Comparison of ENCODE assay signal across 8 mouse cellular contexts in the genomic region with DNA sequence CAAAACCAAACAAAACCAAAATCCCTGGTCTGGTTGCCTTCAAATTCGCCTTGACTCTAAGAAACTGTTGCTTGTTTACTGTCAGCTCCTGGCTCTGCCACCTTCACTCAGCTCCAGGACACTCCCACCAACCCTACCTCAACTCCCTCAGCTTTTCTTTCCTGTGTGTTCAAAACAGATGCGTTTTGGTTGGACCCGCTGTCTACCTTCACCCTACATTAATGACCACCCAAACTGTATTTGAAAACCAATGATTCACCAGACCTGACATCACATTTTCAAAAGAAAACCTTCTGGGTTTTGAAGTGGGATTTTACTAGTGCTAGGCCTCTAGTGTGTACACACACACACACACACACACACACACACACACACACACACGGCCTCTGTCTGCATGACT. TPM values are rescaled to one million over a fixed set of nuclear protein-coding genes. Genes with fewer than 3 reads are reported as not detected.
DNase-seq lines count a peak whose midpoint lies in the region; ATAC-seq and TF ChIP-seq lines count a peak whose summit lies in the region.

No protein-coding gene starts in this region.

- no peaks in the 10 kb centered on the region for H3K27me3 ChIP-seq in erythroblast, embryonic 14.5 days (ENCODE audit: control insufficient read depth)
- H3K27me3 ChIP-seq in liver, embryonic 11.5 days (replicated peaks; ENCODE audit: control insufficient read depth, insufficient read depth, low read length), result no peaks in the 10 kb centered on the region

- H3K27ac ChIP-seq in gastrocnemius, adult 2 months, result peak overlapping the region; percentile 99
- H3K27ac ChIP-seq in liver, embryonic 11.5 days (ENCODE audit: low read depth, low read length), result peak overlapping the region; percentile 96

- 15% methylated on average over 4 of the region's 4 CpGs for WGBS in liver, embryonic 11.5 days

- H3K9ac ChIP-seq in liver, embryonic 11.5 days (ENCODE audit: low read depth, low read length), result peak overlapping the region; percentile 98

- no peaks in the 10 kb centered on the region for H3K9me3 ChIP-seq in erythroblast, embryonic 14.5 days (ENCODE audit: control insufficient read depth, low read length)
- no peaks in the 10 kb centered on the region for H3K9me3 ChIP-seq in liver, embryonic 11.5 days (ENCODE audit: control insufficient read depth, low read length)

- H3K36me3 ChIP-seq in erythroblast, embryonic 14.5 days (ENCODE audit: control insufficient read depth), result peaks cover 87% of the 10 kb centered on the region
- H3K36me3 ChIP-seq in liver, embryonic 11.5 days (ENCODE audit: control insufficient read depth, insufficient read depth, low read length), result peaks cover 15% of the 10 kb centered on the region; the same call in 1 of the 2 replicates

- no peak for TF ChIP-seq CTCF in gastrocnemius, adult 2 months (IDR thresholded peaks at IDR 0.05)

- H3K4me1 ChIP-seq in erythroblast, embryonic 14.5 days (ENCODE audit: control insufficient read depth), result peaks cover 65% of the 10 kb centered on the region
- H3K4me1 ChIP-seq in liver, embryonic 11.5 days (replicated peaks; ENCODE audit: control insufficient read depth, insufficient read depth, low read length), result peaks cover 15% of the 10 kb centered on the region

- peak overlapping the region; percentile 98 for H3K4me3 ChIP-seq in gastrocnemius, adult 2 months
- H3K4me3 ChIP-seq in erythroblast, embryonic 14.5 days (replicated peaks), result peak overlapping the region; percentile 100
- H3K4me3 ChIP-seq in liver, embryonic 11.5 days (ENCODE audit: low read depth, low read length), result peak overlapping the region; percentile 87

- intact Hi-C loops in gastrocnemius, adult 2 months (cut with DNase I), result no loop called here

- ATAC-seq in liver, embryonic 11.5 days (replicated peaks; ENCODE audit: low FRiP score), result no peak

- no peak for DNase-seq in gastrocnemius, adult 2 months
- DNase-seq in gastrocnemius, postnatal 25 days, result no peak
- peak; percentile 43 for DNase-seq in 3T3-L1 (ENCODE audit: low read depth, low spot score)
- no peak for DNase-seq in liver, embryonic 11.5 days (ENCODE audit: low spot score)
- DNase-seq in thymus, postnatal 4 days, result peak; percentile 31
- DNase-seq in urinary bladder, postnatal 10 days (ENCODE audit: low spot score), result no peak
- DNase-seq in gastrocnemius, postnatal 10 days, result no peak

- peak overlapping the region; percentile 65 for H3K4me2 ChIP-seq in liver, embryonic 11.5 days

RNA-seq across cellular contexts. Expression of a gene that starts 1.7 kb away (rescaled TPM):
- total RNA-seq in gastrocnemius, adult 2 months (2021), result 100 to 1,000 TPM in 1 of 2 experiments, 10 to 100 TPM in 1; 99.7 to 104 TPM
- total RNA-seq in gastrocnemius, postnatal 25 days (2021), result 10 to 100 TPM; 93.9 to 99.4 TPM
- polyA plus RNA-seq in erythroblast, embryonic 14.5 days (2012), result 12.7 and 17.8 TPM in 2 replicates
- 33.8 and 40.0 TPM in 2 replicates for polyA plus RNA-seq in liver, embryonic 11.5 days (2014; fragmentation: Nextera tagmentation; extraction: Ambion mirVana)
- total RNA-seq in gastrocnemius, postnatal 10 days (2021), result 100 to 1,000 TPM; 105 to 116 TPM

Comparison
In these comparisons a context has a peak if more than half of its experiments do, and no peak if none do; other contexts are left out.
1. DNase-seq: peak in 3T3-L1 (single experiment) and thymus, postnatal 4 days (single experiment); none in gastrocnemius, adult 2 months (single experiment), gastrocnemius, postnatal 25 days (single experiment), liver, embryonic 11.5 days (single experiment), urinary bladder, postnatal 10 days (single experiment) and gastrocnemius, postnatal 10 days (single experiment).
2. Peak in every context shown above with its lines, with median percentiles within 50 percentile points of each other: H3K4me3 ChIP-seq.